Mouse (Mus musculus) ovary, adult 18-20 months (tissue): ENCODE measurements around the gene Vax2.

Experiments used
- DNase-seq: peaks from one replicate; pipeline ENCODE4 v3.0.0; 2022; ENCODE audit warnings: low spot score, mixed read lengths

Vax2 gene

DNA sequence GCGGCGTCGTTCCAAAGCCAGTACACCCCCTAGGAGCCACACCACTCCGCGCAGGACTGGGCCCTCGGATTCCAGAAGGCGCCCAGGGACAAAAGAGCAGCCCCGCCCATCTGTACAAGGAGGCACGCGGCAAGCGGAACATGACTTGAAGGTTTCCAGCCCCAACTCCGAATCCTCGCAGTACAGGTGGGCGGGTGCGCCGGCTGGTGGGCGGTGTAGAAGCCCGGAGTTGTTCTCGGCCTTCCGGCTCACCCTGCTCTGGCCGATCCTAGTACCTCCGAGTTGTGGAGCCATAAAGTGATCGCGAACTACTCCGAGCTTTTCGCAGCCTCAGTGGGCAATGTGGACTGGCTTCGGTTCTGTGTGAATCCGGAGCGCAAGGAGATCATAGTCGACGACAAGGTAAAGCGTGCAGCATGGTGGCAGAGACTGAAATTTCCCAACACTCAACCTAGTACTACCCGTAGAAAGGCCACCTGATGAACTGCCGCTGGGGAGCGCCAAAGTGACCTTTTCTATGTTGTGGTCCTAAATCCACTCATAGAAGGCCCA is 51.9 kb downstream of the Vax2 start:
- DNase-seq: no peak

DNA sequence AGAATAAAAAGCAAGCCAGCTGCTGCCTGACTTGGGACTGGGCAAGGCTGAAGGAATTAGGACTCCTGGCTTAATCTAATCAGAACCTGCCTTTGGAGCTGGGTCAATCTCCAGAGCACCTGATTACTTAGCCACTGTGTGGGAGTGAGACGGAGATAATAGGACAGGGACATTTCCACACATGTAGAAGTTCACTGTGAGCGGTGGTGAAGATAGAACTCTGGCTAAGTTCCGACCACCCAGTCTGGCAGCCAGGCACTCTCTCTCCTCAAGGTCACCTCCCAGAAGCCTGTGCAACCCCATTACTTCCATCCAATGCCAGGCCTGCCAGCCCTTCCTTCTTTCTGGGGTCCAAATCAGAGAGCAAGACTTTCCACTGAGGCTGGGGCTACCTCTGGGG is 55.9 kb downstream of the Vax2 start:
- peak; percentile 40 for DNase-seq

DNA sequence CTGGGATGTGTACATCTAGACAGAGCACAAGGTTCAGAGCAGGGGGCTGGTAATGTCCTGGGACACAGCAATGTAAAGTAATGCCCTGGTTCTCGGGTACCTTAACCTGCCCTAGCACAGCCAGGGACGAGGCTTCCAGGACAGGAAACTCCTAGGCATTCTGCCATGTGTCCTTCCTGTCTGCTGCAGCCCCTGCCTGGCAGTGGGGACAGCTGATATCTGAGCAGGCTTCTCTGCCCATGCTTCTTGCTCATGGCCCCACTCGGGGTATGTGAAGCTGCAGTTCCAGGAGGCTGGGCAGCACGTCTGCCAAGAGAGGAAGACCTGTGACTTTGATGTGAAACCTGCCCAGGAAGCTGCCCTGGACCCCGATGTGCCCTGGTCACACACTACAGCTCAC is 57.4 kb downstream of the Vax2 start:
- DNase-seq: no peak

DNA sequence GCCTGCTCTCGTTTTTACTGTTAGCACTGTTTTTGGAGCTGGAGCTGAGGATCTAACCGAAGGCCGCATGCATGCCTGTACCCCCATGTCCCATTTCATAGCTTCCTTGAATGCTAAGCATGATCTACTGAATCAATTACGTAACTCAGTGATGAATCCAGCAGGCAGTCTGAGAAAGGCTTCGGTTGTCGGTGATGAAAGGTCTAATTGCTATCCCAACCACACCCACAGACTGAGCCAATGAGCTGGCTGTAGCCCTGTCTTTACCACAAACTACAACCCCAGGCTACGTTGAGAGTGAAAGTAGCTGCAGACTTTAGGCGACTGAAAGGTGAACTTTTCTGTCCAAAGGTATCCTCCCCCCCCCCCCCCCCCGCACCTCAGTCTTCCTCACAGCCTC is 63.1 kb downstream of the Vax2 start:
- DNase-seq: no peak

DNA sequence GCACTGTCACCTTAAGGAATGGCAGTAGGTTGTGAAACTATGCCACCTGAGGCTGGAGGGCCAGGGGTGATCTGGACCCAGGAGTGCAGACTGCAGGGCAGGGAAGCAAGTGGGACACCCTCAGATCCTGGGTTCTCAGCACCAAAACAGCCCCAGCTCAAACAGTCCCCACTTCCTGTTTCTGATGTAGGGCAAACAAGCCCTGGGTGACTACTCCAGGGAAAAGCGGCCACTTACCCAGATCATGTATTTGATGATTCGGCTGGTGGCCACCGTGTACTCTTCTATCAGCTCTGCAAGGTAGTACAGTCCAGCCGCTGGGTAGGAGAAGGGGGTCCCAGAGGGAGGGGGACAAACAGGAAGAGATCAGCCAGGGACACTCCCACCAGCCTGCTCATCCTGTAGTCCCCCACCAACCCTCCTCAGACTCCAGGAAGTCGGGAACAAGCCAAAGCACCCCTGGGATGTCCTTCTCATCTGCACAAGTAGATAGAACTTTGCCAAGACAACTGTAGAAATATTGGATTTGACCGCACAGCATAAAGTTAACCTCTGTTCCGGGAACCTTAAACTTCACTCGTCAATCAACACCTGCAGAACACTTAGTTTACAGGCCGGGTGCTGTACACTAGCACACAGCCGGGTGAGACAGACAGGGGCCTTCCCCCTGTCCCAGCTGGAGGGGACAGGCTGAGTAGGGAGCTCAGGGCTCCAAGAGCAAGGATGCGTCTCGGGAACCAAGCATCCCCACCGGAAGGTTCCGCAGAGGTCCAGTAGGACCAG is 63.9 kb downstream of the Vax2 start:
- DNase-seq: no peak

DNA sequence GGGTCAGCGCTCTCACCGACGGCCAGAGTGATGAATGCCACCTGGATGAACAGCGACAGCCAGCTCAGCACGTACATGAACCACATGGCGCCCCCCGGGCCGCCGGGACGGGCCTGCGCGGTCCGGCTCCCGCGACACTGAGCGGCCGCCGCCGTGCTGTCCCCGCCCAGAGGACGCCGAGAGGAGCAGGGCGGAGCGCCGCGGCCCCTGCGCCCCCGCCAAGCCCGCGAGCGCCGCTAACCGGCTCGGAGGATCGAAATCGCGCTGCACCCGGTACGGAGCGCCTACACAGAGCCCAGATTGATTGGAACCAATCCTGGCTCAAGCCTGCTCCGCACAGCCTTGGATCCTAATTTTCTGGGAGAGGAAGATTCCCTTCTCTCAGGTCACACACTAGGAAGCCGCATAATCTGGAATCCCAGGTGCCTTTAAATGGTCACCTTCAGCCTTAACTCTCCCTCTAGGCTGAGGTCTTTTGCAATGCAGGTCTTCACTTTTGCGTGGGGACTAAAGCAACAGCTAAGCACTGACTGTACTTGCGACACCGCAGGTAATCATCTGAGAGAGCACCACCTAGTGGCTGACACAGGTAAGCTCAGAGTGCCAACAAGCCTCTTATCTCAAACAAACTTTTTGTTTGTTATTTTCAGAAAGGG is 64.7 kb downstream of the Vax2 start, which contains the start of gene Tex261:
TSS of gene Tex261 (minus strand) at position 176 of the 656 bp plus-strand sequence.
- peak; percentile 85 for DNase-seq

DNA sequence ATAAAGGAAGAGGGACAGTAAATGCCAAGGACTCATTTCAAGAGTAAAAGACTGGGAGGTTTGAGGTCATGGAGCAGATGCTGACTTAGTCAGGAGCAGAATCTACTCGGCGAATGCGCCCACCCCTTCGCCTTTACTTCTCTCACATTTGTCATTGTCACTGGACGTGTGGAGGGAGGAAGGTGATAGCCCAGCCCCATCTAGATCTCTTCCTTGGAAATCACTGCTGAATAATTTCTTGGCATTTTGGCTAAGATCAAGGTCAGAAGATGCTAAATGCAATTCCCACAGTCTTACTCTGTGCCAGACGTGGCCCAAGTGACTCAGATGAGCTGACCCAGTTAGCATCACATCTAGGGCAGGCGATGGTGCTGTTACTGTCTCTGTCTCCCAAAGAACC is 67.2 kb downstream of the Vax2 start:
- no peak for DNase-seq

DNA sequence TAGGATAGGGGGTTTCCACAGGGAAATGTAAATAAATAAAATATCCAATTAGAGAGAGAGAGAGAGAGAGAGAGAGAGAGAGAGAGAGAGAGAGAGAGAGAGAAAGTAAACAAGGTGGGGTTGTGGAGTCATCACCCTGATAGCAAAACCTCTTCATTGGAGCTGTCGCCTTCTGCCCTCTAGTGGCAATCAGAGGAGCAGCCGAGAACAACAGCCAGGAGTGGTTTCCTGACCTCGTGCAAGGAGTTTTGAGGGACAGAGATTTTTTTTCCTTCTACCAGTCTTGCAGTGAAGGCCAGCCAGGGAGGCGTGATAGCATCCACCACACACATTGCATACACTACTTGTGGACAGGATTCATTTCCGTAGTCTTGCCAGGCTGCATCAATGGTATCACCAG is 68.0 kb downstream of the Vax2 start:
- DNase-seq: no peak

DNA sequence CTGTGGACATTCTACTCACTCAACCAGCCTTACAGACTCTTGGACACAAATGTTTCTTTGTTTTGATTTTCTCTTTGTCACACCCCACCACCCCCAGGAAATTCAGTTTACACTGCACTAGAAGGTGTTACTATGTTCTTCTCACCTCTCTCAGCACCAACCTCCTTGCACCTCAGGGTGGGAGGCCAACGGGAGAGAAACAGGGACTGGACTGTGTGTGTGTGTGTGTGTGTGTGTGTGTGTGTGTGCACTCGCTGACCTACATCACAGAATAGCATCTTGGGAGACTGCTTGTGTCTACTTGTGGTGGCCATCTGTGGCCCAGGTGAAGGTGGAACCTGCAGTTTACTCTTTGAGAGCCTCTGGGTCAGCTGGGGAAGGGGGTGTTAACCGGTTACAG is 75.4 kb downstream of the Vax2 start:
- DNase-seq: no peak
